Mouse (Mus musculus) liver (tissue): Measurements from ENCODE around the gene Ssc4d.

ENCODE experiments used
- DNase-seq: peaks from one replicate; pipeline ENCODE4 v3.0.0-alpha.2; 2020; ENCODE audit warnings: mixed read lengths

The Ssc4d gene

DNA sequence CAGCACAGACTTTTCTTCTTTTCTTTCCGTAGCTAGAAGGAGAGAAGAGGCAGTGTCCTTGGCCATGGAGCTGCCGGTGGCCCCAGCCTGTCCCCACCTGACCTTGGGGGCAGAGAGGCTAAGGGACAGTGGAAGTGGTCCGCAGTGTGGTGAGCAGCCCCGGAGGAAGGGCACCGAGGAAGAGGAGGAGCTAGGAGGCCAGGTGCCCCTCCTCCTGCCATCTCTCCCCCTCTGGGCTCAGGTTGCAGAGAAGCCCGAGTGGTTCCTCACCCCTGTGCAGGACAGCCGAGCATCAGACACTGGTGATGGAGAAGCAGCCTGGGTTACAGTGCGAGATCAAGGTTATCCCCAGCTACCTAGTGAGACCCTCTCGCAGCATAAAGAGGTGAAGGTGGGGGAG, at the start of gene Ssc4d:
TSS of gene Ssc4d (minus strand) at position 167 of the 400 bp plus-strand sequence.
- no peak for DNase-seq

- peak; percentile 23 for DNase-seq
These were observed 45.6 kb upstream of the Ssc4d start for GRCm38 (mm10) chr5:136019907-136020306.

DNA sequence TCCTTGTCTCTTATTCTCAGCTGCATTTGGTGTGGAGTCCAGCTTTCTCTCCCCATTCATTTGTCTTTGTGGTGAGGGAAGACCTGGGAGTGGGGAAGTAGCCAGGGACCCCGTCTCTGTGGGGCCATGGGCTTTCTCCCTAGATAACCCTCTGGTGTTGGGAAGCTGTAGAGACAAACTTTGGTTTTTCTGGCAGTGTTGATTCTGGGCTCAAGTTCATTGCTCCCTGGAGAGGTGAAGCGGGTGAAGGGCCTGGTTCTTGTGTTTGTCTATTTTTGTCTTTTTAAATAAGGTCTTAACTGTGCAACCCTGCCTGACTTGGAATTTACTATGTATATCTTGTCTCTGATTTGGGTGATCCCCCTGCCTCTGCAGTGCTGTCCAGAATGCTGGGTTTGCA, 44.4 kb upstream of the Ssc4d start:
- DNase-seq: no peak

GRCm38 (mm10) chr5:136017262-136017661, 42.9 kb upstream of the Ssc4d start:
- no peak for DNase-seq

DNA sequence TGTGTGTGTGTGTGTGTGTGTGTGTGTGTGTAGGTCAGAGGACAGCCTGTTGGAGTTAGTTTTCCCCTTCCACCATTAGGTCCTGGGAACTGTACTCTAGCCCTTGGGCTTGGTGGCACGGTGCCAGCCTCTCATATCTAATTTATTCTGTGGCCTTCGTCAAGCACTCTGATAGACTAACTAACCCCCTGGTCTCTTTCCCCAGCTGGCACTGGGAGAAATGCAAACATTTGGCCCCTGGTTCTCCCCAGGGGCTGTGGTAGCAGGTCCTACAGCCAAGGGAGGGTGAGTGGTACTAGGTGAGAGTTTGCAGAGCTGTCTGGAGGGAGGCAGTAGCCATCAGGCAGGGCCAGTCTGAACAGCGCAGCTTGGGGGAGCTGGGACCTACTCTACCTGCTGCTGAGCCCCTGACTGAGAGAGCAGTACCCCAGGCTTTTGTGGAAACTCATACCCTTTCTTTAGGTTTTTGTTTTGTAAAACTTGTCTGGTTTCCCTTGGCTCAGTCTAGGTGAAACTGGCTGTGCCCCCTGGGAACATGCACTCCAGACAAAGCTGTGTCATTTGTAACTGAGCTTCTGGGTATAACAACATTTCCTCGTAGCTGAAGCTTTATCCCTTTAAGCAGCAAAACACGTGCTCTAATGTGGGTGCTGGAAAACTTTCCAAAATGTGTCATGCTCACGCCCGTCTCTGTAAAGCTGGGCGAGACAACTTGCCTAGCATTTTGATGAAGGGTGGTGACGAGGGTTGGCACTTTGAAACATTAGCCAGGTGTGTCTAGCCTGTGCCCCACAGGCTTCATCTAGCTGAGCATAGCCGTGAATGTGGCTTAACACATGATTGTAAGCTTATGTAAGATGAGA, 41.9 kb upstream of the Ssc4d start:
- no peak for DNase-seq

- no peak for DNase-seq
These were observed 41.3 kb upstream of the Ssc4d start for GRCm38 (mm10) chr5:136015586-136015985.

GRCm38 (mm10) chr5:136014877-136015276, 40.5 kb upstream of the Ssc4d start:
- no peak for DNase-seq

GRCm38 (mm10) chr5:136007745-136008144, 33.4 kb upstream of the Ssc4d start:
- DNase-seq: no peak

DNA sequence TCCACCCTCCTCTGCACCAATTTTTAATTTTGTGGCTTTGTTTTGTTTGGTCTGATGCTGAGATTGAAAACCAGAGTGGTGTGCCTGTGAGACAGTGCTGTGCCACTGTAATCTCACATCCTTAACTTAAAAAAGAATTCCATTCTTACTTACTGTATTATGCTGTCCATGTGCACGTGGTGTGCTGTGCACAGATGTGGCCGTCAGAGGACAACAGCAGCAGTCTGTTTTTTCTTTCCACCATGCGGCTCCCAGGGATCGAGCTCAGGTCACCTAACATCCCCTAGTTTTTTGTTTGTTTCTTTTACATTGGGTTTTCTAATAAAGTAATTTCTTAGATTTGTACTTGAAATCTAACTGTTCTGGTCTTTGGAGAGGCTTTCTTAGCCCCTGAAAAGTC, 30.2 kb upstream of the Ssc4d start:
- no peak for DNase-seq

- DNase-seq: no peak
These were observed 28.4 kb upstream of the Ssc4d start for GRCm38 (mm10) chr5:136002751-136003151.

DNA sequence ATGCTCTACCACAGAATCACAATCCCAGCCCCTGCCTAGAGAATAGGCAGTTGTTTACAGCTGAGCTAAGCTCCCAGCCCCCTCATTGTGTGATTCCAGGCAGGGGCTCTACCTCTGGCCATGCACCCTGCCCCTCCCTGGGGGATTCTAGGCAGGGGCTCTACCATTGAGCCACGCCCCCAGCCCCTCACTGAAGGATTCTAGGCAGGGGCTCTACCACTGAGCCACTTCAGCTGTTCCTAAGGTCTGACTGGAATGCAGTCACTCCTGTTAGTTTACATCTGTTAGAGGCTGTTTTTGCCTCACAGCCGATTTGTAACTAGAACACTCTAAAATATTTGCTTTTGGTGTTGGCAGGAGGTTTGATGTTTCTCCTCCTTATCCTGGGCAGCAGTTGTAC, 28.0 kb upstream of the Ssc4d start:
- no peak for DNase-seq

GRCm38 (mm10) chr5:136001222-136001621, 26.9 kb upstream of the Ssc4d start:
- no peak for DNase-seq

GRCm38 (mm10) chr5:135996162-135996561, 21.8 kb upstream of the Ssc4d start:
- DNase-seq: no peak

- peak; percentile 86 for DNase-seq
These were observed 20.7 kb upstream of the Ssc4d start, which contains the start of gene Dtx2 for GRCm38 (mm10) chr5:135994725-135995687. Gene Dtx2 (plus strand): TSS chr5:135994800.

- no peak for DNase-seq
These were observed 20.0 kb upstream of the Ssc4d start for GRCm38 (mm10) chr5:135994335-135994724.

- no peak for DNase-seq
These were observed 19.1 kb upstream of the Ssc4d start for GRCm38 (mm10) chr5:135993381-135993965.

DNA sequence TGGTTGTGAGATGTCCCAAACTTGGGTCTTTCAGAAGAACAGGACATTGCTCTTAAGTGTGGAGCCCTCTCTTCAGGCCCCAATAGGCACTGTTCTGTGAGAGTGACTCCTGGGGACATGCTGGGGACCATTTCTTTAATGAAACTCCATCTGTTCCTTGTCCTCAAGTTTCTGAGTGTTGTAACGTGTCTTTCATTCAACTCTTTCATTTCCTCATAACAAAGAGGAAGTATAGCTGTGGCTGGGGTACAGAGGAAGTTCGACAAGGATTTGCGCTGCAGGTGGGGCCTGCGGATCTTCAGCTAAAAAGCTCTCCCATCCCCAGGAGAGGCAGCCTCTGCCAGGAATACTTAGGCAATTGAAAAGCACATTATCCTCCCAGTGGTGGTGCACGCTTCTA, 16.3 kb upstream of the Ssc4d start:
- no peak for DNase-seq

GRCm38 (mm10) chr5:135987248-135987647, 12.9 kb upstream of the Ssc4d start:
- DNase-seq: no peak

- no peak for DNase-seq
These were observed 10.3 kb upstream of the Ssc4d start for GRCm38 (mm10) chr5:135984546-135985044.

DNA sequence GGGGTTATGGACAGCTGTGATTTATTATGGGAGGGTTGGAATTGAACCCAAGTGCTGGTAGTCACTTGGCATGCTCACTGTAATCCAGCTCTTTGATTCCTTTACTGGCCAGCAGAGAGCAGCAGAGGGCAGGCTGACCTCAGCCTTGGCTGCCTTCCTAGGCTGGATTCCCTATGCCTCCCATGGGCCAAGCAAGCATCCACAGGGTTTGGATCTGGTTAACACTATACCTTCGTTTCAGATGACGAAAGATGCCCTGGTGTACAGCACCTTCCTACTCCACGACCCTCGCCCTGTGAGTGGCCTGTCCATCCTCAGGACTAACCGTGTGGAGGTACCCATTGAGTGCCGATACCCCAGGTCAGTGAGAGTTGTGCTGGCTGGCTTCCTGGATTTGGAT, 8.1 kb upstream of the Ssc4d start:
- peak; percentile 61 for DNase-seq

- DNase-seq: no peak
These were observed 5.6 kb upstream of the Ssc4d start, which contains the start of gene Zp3 for GRCm38 (mm10) chr5:135979904-135980303. Gene Zp3 (plus strand): TSS chr5:135980099.

- DNase-seq: no peak
These were observed 5.0 kb upstream of the Ssc4d start for GRCm38 (mm10) chr5:135979381-135979780.
